Mouse (Mus musculus) induced T-regulatory cell, adult 2 months (primary cell): ENCODE measurements at regions not wholly inside any gene's neighbourhood (a gene's known extent, or its start where the extent isn't known, plus 50 kb on each side); places are given as distances from the start of the nearest gene placed in this dataset.

ENCODE experiments used
- DNase-seq: peaks from one replicate; pipeline ENCODE4 v3.0.0-alpha.2; 2012; ENCODE audit warnings: low read depth

DNA sequence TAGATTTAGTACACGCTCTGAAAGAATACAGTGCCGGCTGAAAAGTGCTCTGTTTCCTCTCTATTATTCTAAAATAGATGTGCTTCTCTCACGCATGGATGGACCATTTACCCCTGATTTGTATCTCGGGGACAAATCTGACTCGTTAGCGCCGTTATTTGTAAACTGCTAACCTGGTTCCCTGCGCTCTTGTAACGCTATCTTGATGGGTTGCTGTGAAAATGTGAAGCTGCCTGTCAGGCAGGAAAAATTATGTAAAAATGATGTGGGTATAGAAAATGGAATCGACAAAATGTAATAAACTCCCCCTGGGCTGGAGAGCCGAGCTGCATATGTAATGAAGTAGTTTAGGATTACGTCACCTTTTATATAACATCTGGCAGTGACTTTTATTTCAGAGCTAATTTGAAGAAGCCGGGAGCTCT lies 59.4 kb upstream of the Slc30a5 start:
- no peak for DNase-seq

DNA sequence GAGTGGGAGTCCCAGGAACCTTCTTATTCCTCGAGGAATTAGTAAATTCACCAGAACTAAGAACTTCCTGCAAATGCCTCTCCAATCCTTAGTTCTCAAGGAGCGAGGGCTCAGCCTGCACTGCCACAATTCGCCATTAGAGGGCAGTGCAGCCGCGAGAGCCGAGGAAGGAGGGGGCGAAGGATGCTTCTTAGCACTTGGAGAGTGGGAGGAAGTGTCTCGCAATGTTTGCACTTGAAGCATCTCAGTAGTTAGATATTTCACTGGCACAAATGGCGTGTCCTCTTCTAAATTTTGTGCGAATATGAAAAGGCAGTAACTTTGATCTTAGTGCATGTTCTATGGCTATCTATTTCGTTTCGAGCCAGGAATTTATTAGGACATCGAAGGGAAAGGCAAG lies 59.0 kb upstream of the Slc30a5 start:
- peak; percentile 64 for DNase-seq

DNA sequence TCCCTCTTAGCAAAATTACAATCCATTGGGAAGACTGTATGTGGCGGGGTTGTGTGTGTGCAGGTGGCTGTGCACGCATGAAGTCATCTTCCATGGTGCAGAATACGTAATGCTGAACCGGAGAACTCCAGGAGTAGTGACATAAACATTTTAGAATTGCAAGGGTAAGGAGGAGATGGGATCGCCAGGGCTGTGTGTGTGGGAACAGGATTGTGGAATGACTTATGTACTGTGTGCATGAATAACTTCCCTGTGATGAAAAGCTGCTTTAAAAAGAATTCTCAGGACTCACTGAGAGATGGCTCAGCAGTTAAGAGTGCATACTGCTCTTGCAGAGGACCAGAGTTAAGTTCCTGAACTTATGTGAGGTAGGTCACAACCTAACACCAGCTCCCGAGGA lies 57.2 kb upstream of the Slc30a5 start:
- no peak for DNase-seq

DNA sequence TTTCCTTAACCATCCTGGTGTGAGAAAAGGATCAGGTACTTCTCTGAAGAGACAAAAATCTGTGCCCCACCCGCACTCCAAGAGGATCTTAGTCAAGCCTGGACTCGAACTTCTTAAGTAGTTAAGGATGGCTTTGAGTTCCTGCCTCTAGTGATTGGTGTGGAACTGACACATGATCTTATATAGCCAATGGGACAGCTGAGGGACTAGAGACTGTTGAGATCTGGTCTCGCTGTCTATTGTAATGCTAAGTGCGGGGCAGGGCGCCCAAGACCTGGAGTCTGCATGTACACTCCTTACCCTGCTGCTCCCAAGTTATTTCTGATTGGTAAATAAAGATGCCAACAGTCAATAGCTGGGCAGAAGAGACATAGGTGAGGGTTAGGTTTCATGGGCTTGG lies 55.3 kb upstream of the Slc30a5 start:
- DNase-seq: no peak

DNA sequence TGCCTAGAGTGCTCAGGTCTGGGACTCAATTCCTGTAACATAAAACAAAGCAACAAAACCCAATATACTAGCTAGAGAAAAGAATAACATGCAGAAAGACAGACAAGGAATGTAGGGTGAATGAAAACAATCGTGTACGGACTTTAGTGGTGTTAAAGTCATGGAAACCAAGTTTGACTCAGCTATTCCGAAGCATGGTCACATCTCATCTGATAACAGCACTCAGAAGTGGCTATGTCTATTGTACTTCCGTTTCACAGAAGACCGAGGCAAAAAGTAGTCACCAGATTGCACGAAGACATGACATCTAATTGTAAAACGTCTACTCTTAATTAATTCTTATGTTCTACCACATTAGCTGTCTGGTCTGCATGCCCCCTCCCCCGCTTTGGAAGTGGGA lies 50.5 kb upstream of the Slc30a5 start:
- DNase-seq: peak; percentile 19
